Mouse (Mus musculus) brain, embryonic 18.5 days (tissue): ENCODE data around the gene Adcy2.
A peak's percentile ranks its signal among the peaks of the same experiment; 100 is the strongest.

Source experiments
- DNase-seq: peaks from one replicate; pipeline ENCODE4 v3.0.0-alpha.2; 2012; ENCODE audit warnings: low read depth, low spot score

Adcy2 gene

GRCm38 (mm10) chr13:68998918-68999801 lies at the start of gene Adcy2:
Gene Adcy2 (minus strand): TSS chr13:68999541.
- no peak for DNase-seq

- DNase-seq = no peak
Observed at GRCm38 (mm10) chr13:69036991-69037597, 37.8 kb upstream of the Adcy2 start.

GRCm38 (mm10) chr13:69034621-69035020 lies 35.3 kb upstream of the Adcy2 start:
- no peak for DNase-seq

GRCm38 (mm10) chr13:69033532-69033931 lies 34.2 kb upstream of the Adcy2 start:
- no peak for DNase-seq

- DNase-seq = no peak
Observed at GRCm38 (mm10) chr13:69029078-69029757, 29.9 kb upstream of the Adcy2 start.

GRCm38 (mm10) chr13:69024964-69025363 lies 25.6 kb upstream of the Adcy2 start:
- no peak for DNase-seq

- no peak for DNase-seq
Observed at GRCm38 (mm10) chr13:69023239-69023638, 23.9 kb upstream of the Adcy2 start.

- DNase-seq = no peak
Observed at GRCm38 (mm10) chr13:69020574-69020973, 21.2 kb upstream of the Adcy2 start.

GRCm38 (mm10) chr13:69006915-69007314 lies 7.6 kb upstream of the Adcy2 start:
- no peak for DNase-seq

- DNase-seq = no peak
Observed at GRCm38 (mm10) chr13:69006091-69006490, 6.8 kb upstream of the Adcy2 start.

GRCm38 (mm10) chr13:69004406-69004805 lies 5.1 kb upstream of the Adcy2 start:
- DNase-seq = no peak

GRCm38 (mm10) chr13:69002631-69003030 lies 3.3 kb upstream of the Adcy2 start:
- DNase-seq = no peak

GRCm38 (mm10) chr13:69002173-69002572 lies 2.8 kb upstream of the Adcy2 start:
- DNase-seq = peak; percentile 50

GRCm38 (mm10) chr13:68999826-69000225 lies 485 bp upstream of the Adcy2 start:
- no peak for DNase-seq

- no peak for DNase-seq
Observed at GRCm38 (mm10) chr13:68998558-68998917, 803 bp downstream of the Adcy2 start.

- no peak for DNase-seq
Observed at GRCm38 (mm10) chr13:68997821-68998551, 1.4 kb downstream of the Adcy2 start.

- no peak for DNase-seq
Observed at GRCm38 (mm10) chr13:68997386-68997785, 2.0 kb downstream of the Adcy2 start.

- no peak for DNase-seq
Observed at GRCm38 (mm10) chr13:68996661-68997060, 2.7 kb downstream of the Adcy2 start.

GRCm38 (mm10) chr13:68985789-68986188 lies 13.6 kb downstream of the Adcy2 start:
- DNase-seq = no peak

GRCm38 (mm10) chr13:68984000-68984399 lies 15.3 kb downstream of the Adcy2 start:
- DNase-seq = no peak

GRCm38 (mm10) chr13:68981048-68981447 lies 18.3 kb downstream of the Adcy2 start:
- no peak for DNase-seq

GRCm38 (mm10) chr13:68973143-68973542 lies 26.2 kb downstream of the Adcy2 start:
- DNase-seq = no peak
